Mouse (Mus musculus) embryonic fibroblast, embryonic 13.5 days (primary cell): ENCODE measurements around the gene Olfr194. TPM values are rescaled to one million over a fixed set of nuclear protein-coding genes. Genes with fewer than 3 reads are reported as not detected.
"Not testable (repeated sequence)": the region's sequence is repeated elsewhere in the genome, so short reads cannot be mapped to it uniquely, and the experiment has no call there.

Experiments
- H3K27ac ChIP-seq: 2 replicates; pipeline ENCODE4 v1.5.1; 2012; ENCODE audit warnings: low read length, control low read depth, inconsistent platforms; ENCODE audit not compliant: insufficient read depth
- H3K4me1 ChIP-seq: 2 replicates; pipeline ENCODE4 v1.6.1; 2011; ENCODE audit warnings: low read length; ENCODE audit not compliant: control insufficient read depth, insufficient read depth
- H3K4me3 ChIP-seq: 2 replicates; pipeline ENCODE4 v1.5.1; 2011; ENCODE audit warnings: mild to moderate bottlenecking, control low read depth, low read length; ENCODE audit not compliant: insufficient read depth
- CTCF ChIP-seq: IDR thresholded peaks from 2 replicates; pipeline ENCODE4 v1.5.1; 2011; ENCODE audit warnings: mild to moderate bottlenecking, control low read depth, low read length, moderate library complexity, borderline replicate concordance; ENCODE audit not compliant: insufficient read depth
- POLR2A ChIP-seq: IDR thresholded peaks from 2 replicates; pipeline ENCODE4 v1.6.1; 2011; ENCODE audit warnings: low read depth, mild to moderate bottlenecking, control low read depth, low read length, moderate library complexity
- polyA plus RNA-seq: library from polyadenylated mRNA; stranded (reverse); fragments of >200 nt; gene quantifications from 2 replicates; pipeline ENCODE4 v1.2.4, GENCODE M21; 2011; ENCODE audit warnings: low read depth; ENCODE audit not compliant: missing spikeins, insufficient read length

The Olfr194 gene
- not detected in 2 replicates for polyA plus RNA-seq

DNA sequence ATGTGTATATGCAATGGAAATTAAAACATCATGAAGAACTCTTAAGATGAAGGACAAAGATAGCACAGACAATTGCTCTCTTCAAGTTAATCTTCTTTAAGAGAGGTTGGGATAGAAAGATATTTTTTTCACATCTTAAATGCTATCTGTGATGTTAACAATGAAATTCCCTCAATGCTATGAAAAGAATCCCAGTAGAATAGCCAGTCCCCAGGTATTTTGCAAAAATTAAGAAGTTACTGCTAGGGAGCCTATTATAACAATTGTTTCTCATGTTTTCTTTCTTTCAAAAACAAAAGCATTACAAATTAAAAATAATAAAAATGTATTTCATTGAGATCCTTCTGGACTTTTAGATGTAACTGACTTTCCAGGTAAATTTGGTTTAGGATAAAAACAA lies at the start of gene Olfr194:
Gene Olfr194 (minus strand): TSS at position 101 of the 400 bp plus-strand sequence.
- TF ChIP-seq POLR2A (no peak), CTCF (no peak)
- Histone ChIP-seq H3K4me1 (no peaks in the 10 kb centered on the region), H3K4me3 (no peak within 1 kb of the TSS), H3K27ac (no peak within 1 kb of the TSS)

DNA sequence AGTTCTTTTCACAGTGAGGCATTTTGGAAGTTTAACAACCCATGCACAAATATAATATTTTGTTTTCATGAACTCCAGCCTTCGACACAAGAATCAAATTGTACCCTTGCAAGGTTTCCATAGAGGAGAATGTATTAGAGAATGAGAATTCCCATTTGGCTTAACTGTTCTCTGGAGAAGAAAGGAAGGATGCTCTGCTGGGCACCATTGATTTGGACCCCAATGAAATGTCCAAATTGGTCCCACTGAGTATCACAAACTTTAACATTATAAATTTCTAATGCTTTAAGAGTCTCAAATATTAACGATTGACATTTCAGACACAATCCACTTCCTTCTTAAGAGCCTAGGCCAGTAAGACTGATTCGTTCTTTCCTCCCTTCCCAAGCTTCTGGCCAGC lies 49.5 kb upstream of the Olfr194 start, which contains the start of gene Olfr196:
Gene Olfr196 (minus strand): TSS at position 101 of the 400 bp plus-strand sequence.
- Histone ChIP-seq H3K4me1 (no peaks in the 10 kb centered on the region), H3K27ac (no peak within 1 kb of the TSS), H3K4me3 (no peak within 1 kb of the TSS)
- TF ChIP-seq CTCF (no peak), POLR2A (no peak)

DNA sequence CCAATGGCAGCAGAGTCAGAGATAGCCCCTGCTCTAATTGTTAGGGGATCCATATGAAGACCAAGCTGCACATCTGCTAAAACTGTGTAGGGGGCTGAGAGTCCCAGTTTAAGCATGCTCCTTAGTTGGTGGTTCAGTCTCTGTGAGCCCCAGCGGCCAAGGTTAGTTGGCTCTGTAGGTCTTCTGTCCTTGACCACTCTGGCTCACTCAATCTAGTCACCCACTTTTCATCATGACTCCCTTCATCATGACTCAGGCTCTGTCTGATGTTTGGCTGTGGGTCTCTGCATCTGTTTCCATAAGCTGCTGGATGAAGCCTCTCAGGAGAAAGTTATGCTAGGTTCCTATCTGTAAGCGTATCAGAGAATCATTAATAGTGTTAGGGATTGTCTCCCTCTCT lies 31.1 kb upstream of the Olfr194 start:
- no peak overlapping the region for H3K27ac ChIP-seq
- no peaks in the 10 kb centered on the region for H3K4me1 ChIP-seq
- TF ChIP-seq CTCF (no peak), POLR2A (no peak)
- no peak overlapping the region for H3K4me3 ChIP-seq

GRCm38 (mm10) chr16:59146746-59147145 lies 25.9 kb upstream of the Olfr194 start, which contains the start of gene Olfr195:
Gene Olfr195 (plus strand): TSS chr16:59147046.
- Histone ChIP-seq H3K4me3 (no peak within 1 kb of the TSS), H3K27ac (no peak within 1 kb of the TSS), H3K4me1 (no peaks in the 10 kb centered on the region)
- no peak for TF ChIP-seq CTCF
- TF ChIP-seq POLR2A: no peak

- no peak overlapping the region for H3K27ac ChIP-seq
- TF ChIP-seq CTCF (no peak), POLR2A (no peak)
- H3K4me1 ChIP-seq: no peaks in the 10 kb centered on the region
- no peak overlapping the region for H3K4me3 ChIP-seq
Observed at GRCm38 (mm10) chr16:59141105-59141504, 20.2 kb upstream of the Olfr194 start.

- no peaks in the 10 kb centered on the region for H3K4me1 ChIP-seq
- TF ChIP-seq CTCF: no peak
- H3K4me3 ChIP-seq: no peak overlapping the region
- no peak overlapping the region for H3K27ac ChIP-seq
Observed at GRCm38 (mm10) chr16:59130740-59131139, 9.9 kb upstream of the Olfr194 start.

- TF ChIP-seq CTCF (no peak), POLR2A (no peak)
- Histone ChIP-seq H3K4me1 (no peaks in the 10 kb centered on the region), H3K27ac (no peak within 1 kb of the TSS), H3K4me3 (no peak within 1 kb of the TSS)
Observed at GRCm38 (mm10) chr16:59111781-59112180, 9.1 kb downstream of the Olfr194 start, which contains the start of gene Olfr193. Gene Olfr193 (minus strand): TSS chr16:59111881.

GRCm38 (mm10) chr16:59108522-59108921 lies 12.3 kb downstream of the Olfr194 start:
- H3K4me1 ChIP-seq, H3K4me3 ChIP-seq, H3K27ac ChIP-seq: not testable (repeated sequence)

GRCm38 (mm10) chr16:59105312-59105711 lies 15.6 kb downstream of the Olfr194 start:
- TF ChIP-seq CTCF: no peak
- TF ChIP-seq POLR2A: no peak
- Histone ChIP-seq H3K4me3 (no peak overlapping the region), H3K4me1 (no peaks in the 10 kb centered on the region), H3K27ac (no peak overlapping the region)

DNA sequence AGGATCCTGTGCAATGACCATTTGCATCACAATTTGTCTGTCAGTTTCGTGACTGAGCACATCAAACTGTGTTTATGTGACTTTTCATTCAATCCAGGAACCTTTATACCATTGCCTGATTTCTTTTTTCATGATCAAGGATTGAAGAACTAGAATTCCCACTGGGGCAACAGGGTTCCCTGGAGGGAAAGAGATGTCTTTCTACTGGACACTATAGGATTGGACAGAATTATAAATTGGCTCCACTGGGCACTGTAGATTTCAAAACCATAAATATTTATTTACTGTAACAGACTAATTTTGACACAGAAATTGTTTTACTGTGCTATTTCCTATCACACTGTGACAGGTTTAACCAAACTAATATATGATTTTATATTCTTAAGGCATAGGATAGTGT lies 31.1 kb downstream of the Olfr194 start, which contains the start of gene Olfr191:
Gene Olfr191 (minus strand): TSS at position 101 of the 400 bp plus-strand sequence.
- not testable (repeated sequence) for H3K4me3 ChIP-seq, H3K4me1 ChIP-seq, H3K27ac ChIP-seq

DNA sequence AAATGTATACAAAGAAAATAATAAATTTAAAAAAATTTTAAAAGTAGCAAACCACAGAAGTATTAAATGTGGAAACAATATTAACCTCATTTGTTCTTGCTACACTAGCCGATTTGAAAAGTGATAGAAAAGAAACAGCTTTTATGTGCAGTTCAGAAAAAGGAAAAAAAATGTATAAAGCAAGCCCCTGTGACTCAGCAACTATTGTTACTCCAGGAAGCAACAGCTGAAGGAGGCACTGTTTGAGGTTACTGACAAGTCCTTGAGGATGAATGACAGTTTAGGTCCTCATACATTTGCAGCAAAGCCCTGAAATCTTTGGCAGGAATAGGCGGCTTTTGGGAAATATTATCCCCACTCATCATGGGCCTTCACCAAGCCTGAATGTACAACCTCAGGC lies 39.8 kb downstream of the Olfr194 start:
- H3K4me3 ChIP-seq, H3K27ac ChIP-seq, H3K4me1 ChIP-seq: not testable (repeated sequence)
